Mouse (Mus musculus): ENCODE data around the gene Golga3. TPM values are rescaled to one million over a fixed set of nuclear protein-coding genes. Genes with fewer than 3 reads are reported as not detected.

The Golga3 gene
- 29.1 TPM for polyA plus RNA-seq (2017; shearing (Covaris generic))

GRCm38 (mm10) chr5:110176362-110177020 is at the start of gene Golga3:
Gene Golga3, plus strand, starts transcription at chr5:110176701.

DNA sequence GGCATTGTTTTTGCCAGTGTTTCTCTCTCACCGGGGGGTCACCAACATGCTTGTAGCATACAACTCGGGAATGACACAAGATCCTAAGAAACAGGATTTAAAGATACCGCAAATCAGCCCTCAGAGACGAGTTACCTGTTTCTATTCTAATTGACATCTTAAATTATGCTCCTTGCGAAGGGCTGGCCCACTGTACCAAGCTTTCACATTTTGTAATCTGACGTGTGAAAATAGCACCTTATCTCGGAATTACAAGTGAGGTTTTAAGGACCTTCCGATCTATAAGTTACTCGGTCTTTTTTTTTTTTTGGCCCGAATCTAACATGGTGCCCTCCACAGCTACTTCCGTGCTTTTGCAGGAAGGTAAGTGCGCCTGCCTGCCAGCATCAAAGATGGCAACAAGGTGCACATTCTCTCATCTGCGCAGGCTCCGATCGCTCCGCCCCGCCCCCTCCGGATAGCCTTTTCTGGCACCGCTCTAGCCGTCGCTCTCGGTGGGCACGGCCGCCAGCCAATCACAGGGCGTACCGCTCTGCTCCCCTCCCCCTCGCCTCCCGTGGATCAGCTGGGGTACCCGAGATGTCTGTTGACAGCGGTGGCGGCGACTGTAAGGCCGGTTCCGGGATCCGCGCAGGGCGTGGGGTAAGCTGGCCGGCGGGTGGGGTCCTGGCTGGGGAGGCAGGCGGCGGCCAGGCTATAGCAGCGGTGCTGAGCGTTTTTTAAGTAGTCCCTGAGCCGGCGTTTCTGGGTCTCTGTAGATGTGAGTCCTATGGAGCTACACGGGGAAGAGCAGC is 41.0 kb upstream of the Golga3 start, which contains the start of gene Chfr:
TSS of gene Chfr (plus strand) at position 550 of the 794 bp plus-strand sequence.

GRCm38 (mm10) chr5:110230780-110231461 is 54.4 kb downstream of the Golga3 start, which contains the start of gene Ankle2:
Gene Ankle2, plus strand, starts transcription at chr5:110231004.

GRCm38 (mm10) chr5:110269141-110270101 is 92.9 kb downstream of the Golga3 start, which contains the start of gene Pgam5:
Gene Pgam5, minus strand, starts transcription at chr5:110269913.

Other genes starting within 250 kb of the Golga3 start
- 25.4 TPM for gene Zfp932, start 180.2 kb upstream of the Golga3 start, polyA plus RNA-seq (2017; shearing (Covaris generic))
- 11.7 TPM for gene Gm17655, start 104.2 kb upstream of the Golga3 start, polyA plus RNA-seq (2017; shearing (Covaris generic))
- gene Gm35315, start 82.3 kb upstream of the Golga3 start, polyA plus RNA-seq (2017; shearing (Covaris generic)) = 3.0 TPM
- gene Plcxd1, start 76.7 kb upstream of the Golga3 start, polyA plus RNA-seq (2017; shearing (Covaris generic)) = 2.4 TPM
- 68.5 TPM for gene Gtpbp6, start 68.5 kb upstream of the Golga3 start, polyA plus RNA-seq (2017; shearing (Covaris generic))
- 5.7 TPM for gene Zfp605, start 66.6 kb upstream of the Golga3 start, polyA plus RNA-seq (2017; shearing (Covaris generic))
- gene Chfr, start 40.9 kb upstream of the Golga3 start, polyA plus RNA-seq (2017; shearing (Covaris generic)) = 68.4 TPM
- 51.2 TPM for gene Ankle2, start 54.3 kb downstream of the Golga3 start, polyA plus RNA-seq (2017; shearing (Covaris generic))
- 61.1 TPM for gene Pgam5, start 93.2 kb downstream of the Golga3 start, polyA plus RNA-seq (2017; shearing (Covaris generic))
- gene Pxmp2, start 109.5 kb downstream of the Golga3 start, polyA plus RNA-seq (2017; shearing (Covaris generic)) = 4.9 TPM
- gene Pole, start 109.6 kb downstream of the Golga3 start, polyA plus RNA-seq (2017; shearing (Covaris generic)) = 4.9 TPM
- gene P2rx2, start 166.5 kb downstream of the Golga3 start, polyA plus RNA-seq (2017; shearing (Covaris generic)) = not detected
- gene Lrcol1, start 168.0 kb downstream of the Golga3 start, polyA plus RNA-seq (2017; shearing (Covaris generic)) = not detected